Mouse (Mus musculus) limb, embryonic 14.5 days (tissue): ENCODE measurements around the gene Odf3. TPM values are rescaled to one million over a fixed set of nuclear protein-coding genes. Genes with fewer than 3 reads are reported as not detected.
"Not testable (repeated sequence)": the region's sequence is repeated elsewhere in the genome, so short reads cannot be mapped to it uniquely, and the experiment has no call there.

Experiments
- ATAC-seq: fragments of 200-750 bp; cut with Nextera tagmentation; 2 replicates; pipeline ENCODE4 v1.8.0; 2017; ENCODE audit warnings: low read depth, moderate number of reproducible peaks, moderate TSS enrichment; ENCODE audit not compliant: low FRiP score
- DNase-seq: peaks from one replicate; pipeline ENCODE4 v3.0.0-alpha.2; 2015; ENCODE audit warnings: low spot score
- H3K27ac ChIP-seq: fragments of 300-500 bp; sonication (generic); replicated peaks from 2 replicates; pipeline ENCODE4 v1.5.1; 2014; ENCODE audit warnings: low read depth, mild to moderate bottlenecking, low read length, moderate library complexity, mixed read lengths
- H3K27me3 ChIP-seq: fragments of 300-500 bp; sonication (generic); 2 replicates; pipeline ENCODE4 v1.6.1; 2014; ENCODE audit warnings: low read length, mixed read lengths; ENCODE audit not compliant: control insufficient read depth, insufficient read depth
- H3K36me3 ChIP-seq: fragments of 300-500 bp; sonication (generic); 2 replicates; pipeline ENCODE4 v1.6.1; 2014; ENCODE audit warnings: mild to moderate bottlenecking, low read length, moderate library complexity, mixed read lengths; ENCODE audit not compliant: control insufficient read depth, insufficient read depth
- H3K4me1 ChIP-seq: fragments of 300-500 bp; sonication (generic); 2 replicates; pipeline ENCODE4 v1.6.1; 2014; ENCODE audit warnings: antibody characterized with exemption, low read length, mixed read lengths; ENCODE audit not compliant: control insufficient read depth, insufficient read depth
- H3K4me2 ChIP-seq: fragments of 300-500 bp; sonication (generic); replicated peaks from 2 replicates; pipeline ENCODE4 v1.6.1; 2014; ENCODE audit warnings: low read depth, mild to moderate bottlenecking, low read length, moderate library complexity; ENCODE audit not compliant: severe bottlenecking
- H3K4me3 ChIP-seq: fragments of 300-500 bp; sonication (generic); replicated peaks from 2 replicates; pipeline ENCODE4 v1.5.1; 2014; ENCODE audit warnings: low read length
- H3K9ac ChIP-seq: fragments of 300-500 bp; sonication (generic); 2 replicates; pipeline ENCODE4 v1.6.1; 2014; ENCODE audit warnings: mild to moderate bottlenecking, low read depth, low read length, moderate library complexity; ENCODE audit not compliant: severe bottlenecking
- H3K9me3 ChIP-seq: fragments of 300-500 bp; sonication (generic); 2 replicates; pipeline ENCODE4 v1.6.1; 2016; ENCODE audit warnings: low read length; ENCODE audit not compliant: control insufficient read depth
- POLR2A ChIP-seq: fragments of 200-500 bp; IDR thresholded peaks from 2 replicates; pipeline ENCODE4 v1.8.0; 2012; ENCODE audit warnings: inconsistent platforms, mild to moderate bottlenecking, moderate library complexity, borderline replicate concordance; ENCODE audit not compliant: insufficient read depth, insufficient read length; ENCODE audit errors: extremely low read depth
- WGBS: fragments of 180-500 bp; shearing (Covaris S2); extraction: QIAGEN DNeasy Blood & Tissue Kit; methylation state at CpG from one replicate; pipeline ENCODE4 v1.1.7; 2014; 5-methylcytosine and 5-hydroxymethylcytosine counted together
- polyA plus RNA-seq, 2 experiments: library from polyadenylated mRNA; depleted of rRNA in 1 of 2; stranded (reverse) in 1 of 2; unstranded in 1 of 2; fragments of >200 nt; fragmentation: Nextera tagmentation in 1 of 2; extraction: Ambion mirVana in 1 of 2; gene quantifications; 2 replicates each; pipeline versions ENCODE4 v1.2.1 to v1.2.3; 2012 to 2014

Gene Odf3
- polyA plus RNA-seq, 2 experiments: 0.04 TPM; not detected in 1

DNA sequence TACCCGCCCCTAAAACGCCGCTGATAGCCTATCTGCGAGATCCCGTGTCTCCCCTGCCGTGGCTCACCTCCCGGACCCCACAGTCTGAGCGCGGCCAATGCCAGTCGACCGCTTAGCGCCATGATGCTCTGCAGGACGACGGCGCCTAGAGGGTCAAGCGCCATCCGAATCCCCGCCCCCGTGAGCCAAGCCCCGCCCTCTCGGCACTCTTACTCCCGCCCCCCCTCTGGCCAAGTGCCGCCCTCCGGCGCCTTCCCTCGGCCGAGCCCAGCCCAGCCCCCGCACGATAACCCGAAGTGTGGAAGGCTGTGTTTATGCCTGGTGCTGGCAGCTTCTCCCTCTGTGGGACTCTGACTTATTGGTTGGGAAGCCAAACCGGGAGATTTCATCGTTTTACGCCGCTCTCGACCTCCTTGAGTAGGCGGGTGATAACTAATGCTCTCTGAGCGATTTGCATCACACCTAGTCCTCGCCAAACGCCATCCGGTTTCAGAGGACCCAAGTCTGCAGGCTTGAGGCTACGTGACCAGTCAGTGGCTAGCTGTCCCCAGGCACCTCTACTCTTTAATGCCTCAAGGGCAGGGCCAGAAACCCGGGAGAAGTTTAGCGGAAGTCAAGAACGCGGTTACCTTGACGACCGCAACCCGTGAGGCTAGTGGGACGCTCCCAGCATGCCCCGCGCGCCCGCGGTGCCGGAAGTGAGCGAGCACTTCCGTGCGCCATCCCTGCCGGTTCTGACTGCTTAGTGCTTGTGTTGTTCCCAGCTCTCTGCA lies 34.3 kb downstream of the Odf3 start, which contains the start of the genes Psmd13 and Sirt3:
Gene Psmd13 (plus strand): TSS at position 273 of the 773 bp plus-strand sequence.
Gene Sirt3 (minus strand): TSS at position 614 of the 773 bp plus-strand sequence.
- WGBS: under 1% methylated on average over 58 of the region's 59 CpGs
- peak; percentile 51; the same call in 1 of the 2 replicates for TF ChIP-seq POLR2A
- Histone ChIP-seq H3K4me1 (peaks cover 7% of the 10 kb centered on the region), H3K27ac (peak within 1 kb of the TSS; percentile 58), H3K9me3 (no peaks in the 10 kb centered on the region), H3K4me3 (peak within 1 kb of the TSS; percentile 72), H3K36me3 (peaks cover 29% of the 10 kb centered on the region), H3K27me3 (no peaks in the 10 kb centered on the region), H3K4me2 (peak within 1 kb of the TSS; percentile 49), H3K9ac (peak within 1 kb of the TSS; percentile 69)
- DNase-seq: peak; percentile 96
- peak; percentile 96 for ATAC-seq

DNA sequence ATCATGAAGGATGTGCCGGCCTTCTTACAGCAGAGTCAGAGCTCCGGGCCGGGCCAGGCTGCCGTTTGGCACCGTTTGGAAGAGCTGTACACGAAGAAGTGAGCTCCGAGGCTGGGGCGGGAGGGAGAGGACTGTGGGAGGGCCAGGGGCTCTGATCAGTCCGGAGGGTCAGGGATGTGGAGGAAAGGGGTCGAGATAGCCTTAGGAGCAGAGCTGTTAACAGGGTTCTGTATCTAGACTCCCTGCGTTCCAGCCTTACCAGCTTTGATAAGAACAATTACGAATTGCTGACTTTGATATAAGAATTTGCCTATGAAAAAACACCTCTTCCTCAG lies 34.8 kb downstream of the Odf3 start:
- DNase-seq (no peak), ATAC-seq (peak; percentile 39)
- no peaks in the 10 kb centered on the region for H3K9me3 ChIP-seq
- no peaks in the 10 kb centered on the region for H3K27me3 ChIP-seq
- WGBS: 0% methylated on average over 12 of the region's 12 CpGs
- no peak overlapping the region for H3K27ac ChIP-seq
- no peak for TF ChIP-seq POLR2A
- H3K4me1 ChIP-seq: peaks cover 7% of the 10 kb centered on the region
- peak overlapping the region; percentile 69 for H3K9ac ChIP-seq
- peaks cover 31% of the 10 kb centered on the region for H3K36me3 ChIP-seq
- peak overlapping the region; percentile 49 for H3K4me2 ChIP-seq
- H3K4me3 ChIP-seq: peak overlapping the region; percentile 72

DNA sequence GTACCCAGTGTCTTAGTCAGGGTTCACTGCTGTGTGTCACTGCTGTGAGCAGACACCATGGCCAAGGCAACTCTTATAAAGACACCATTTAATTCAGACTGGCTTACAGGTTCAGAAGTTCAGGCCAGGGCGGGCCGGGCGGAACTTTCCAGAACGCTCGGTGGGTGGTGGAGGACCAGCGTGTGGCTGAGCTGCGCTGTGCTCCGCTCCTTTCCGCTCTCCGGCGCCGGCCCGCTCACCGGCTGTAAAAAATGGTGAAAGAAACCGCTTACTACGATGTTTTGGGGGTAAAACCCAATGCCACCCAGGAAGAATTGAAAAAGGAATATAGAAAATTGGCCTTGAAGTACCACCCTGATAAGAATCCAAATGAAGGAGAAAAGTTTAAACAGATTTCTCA lies 43.0 kb downstream of the Odf3 start:
- not testable (repeated sequence) for H3K4me1 ChIP-seq, H3K4me2 ChIP-seq, H3K27me3 ChIP-seq, H3K9ac ChIP-seq, H3K4me3 ChIP-seq, ATAC-seq, H3K27ac ChIP-seq, DNase-seq, H3K9me3 ChIP-seq
- 97% methylated on average over 16 of the region's 16 CpGs for WGBS
- peaks cover 75% of the 10 kb centered on the region for H3K36me3 ChIP-seq

DNA sequence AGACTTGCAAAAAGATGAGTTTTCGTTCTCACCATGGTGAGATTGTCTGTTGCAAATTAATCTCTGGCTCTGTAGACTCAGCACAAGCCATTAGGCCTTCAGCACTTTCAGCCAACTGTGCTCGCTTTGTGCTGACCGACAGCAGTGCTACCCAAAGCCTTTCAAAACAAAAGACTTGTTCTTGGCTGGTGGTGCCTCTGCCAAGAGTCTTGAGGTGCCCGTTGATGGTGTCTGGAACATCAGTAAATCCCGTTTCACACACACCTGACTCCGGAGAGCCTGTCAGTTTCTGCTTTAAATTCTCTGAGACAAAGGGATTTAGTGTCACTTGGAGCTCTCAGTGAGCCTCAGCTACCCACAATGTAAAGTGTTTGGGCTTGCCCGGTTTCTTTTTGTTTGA lies 46.4 kb downstream of the Odf3 start:
- no peak for TF ChIP-seq POLR2A
- H3K27ac ChIP-seq: no peak overlapping the region
- DNase-seq (no peak), ATAC-seq (no peak)
- no peaks in the 10 kb centered on the region for H3K27me3 ChIP-seq
- H3K4me1 ChIP-seq: no peaks in the 10 kb centered on the region
- H3K9me3 ChIP-seq: no peaks in the 10 kb centered on the region
- H3K9ac ChIP-seq: no peak overlapping the region
- H3K36me3 ChIP-seq: peaks cover 71% of the 10 kb centered on the region
- H3K4me3 ChIP-seq: no peak overlapping the region
- WGBS: 91% methylated on average over 7 of the region's 7 CpGs
- H3K4me2 ChIP-seq: no peak overlapping the region

DNA sequence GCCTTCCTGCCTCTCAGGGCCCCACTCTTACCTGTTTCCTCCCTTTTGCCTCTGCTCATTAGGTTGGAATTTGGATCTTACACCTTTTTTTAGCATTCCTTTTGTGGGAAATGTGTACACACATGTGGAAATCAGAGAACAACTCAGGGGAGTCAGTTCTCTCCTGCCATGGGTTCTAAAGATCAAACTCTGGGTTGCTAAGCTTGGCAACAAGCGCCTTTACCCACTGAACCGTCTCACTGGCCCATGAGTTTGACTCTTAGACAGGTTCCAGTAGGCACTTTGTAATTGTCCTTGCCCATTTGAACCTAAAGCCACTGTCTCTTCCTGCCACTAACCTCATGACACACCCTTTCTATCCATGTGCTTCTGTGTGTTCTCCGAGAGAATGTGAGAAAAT lies 47.0 kb downstream of the Odf3 start:
- no peak overlapping the region for H3K4me2 ChIP-seq
- TF ChIP-seq POLR2A: no peak
- peaks cover 71% of the 10 kb centered on the region for H3K36me3 ChIP-seq
- no peak overlapping the region for H3K4me3 ChIP-seq
- no peak overlapping the region for H3K9ac ChIP-seq
- 95% methylated on average over 3 of the region's 3 CpGs for WGBS
- H3K27ac ChIP-seq: no peak overlapping the region
- no peaks in the 10 kb centered on the region for H3K4me1 ChIP-seq
- ATAC-seq: no peak
- H3K9me3 ChIP-seq: no peaks in the 10 kb centered on the region
- no peaks in the 10 kb centered on the region for H3K27me3 ChIP-seq
- no peak for DNase-seq

DNA sequence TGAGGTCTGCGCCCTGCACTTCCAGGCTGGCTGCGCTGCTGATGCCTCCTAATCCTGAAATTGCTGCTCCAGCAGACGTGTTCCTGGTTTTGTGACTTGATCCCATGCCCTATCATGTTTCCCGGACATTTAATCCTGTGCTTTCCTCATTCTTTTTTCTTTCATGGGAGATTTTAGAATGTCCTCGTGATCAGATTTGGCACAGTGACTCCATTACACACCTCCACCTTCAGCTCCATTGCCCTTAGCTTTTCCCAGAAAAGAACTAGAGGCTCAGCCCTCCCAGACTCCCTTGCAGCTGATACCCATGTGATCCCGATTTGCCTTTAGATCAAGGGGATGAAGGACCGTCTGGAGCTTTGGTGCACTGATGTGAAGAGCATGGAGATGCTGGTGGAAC lies 50.3 kb downstream of the Odf3 start:
- no peak overlapping the region for H3K9ac ChIP-seq
- H3K4me2 ChIP-seq: no peak overlapping the region
- H3K27me3 ChIP-seq: no peaks in the 10 kb centered on the region
- no peak for TF ChIP-seq POLR2A
- H3K4me3 ChIP-seq: no peak overlapping the region
- no peaks in the 10 kb centered on the region for H3K4me1 ChIP-seq
- no peak overlapping the region for H3K27ac ChIP-seq
- H3K36me3 ChIP-seq: peaks cover 52% of the 10 kb centered on the region
- ATAC-seq (no peak), DNase-seq (no peak)
- 81% methylated on average over 7 of the region's 7 CpGs for WGBS
- no peaks in the 10 kb centered on the region for H3K9me3 ChIP-seq
